Mouse (Mus musculus): ENCODE results near the gene Eif2b5.

Eif2b5 gene

GRCm38 (mm10) chr16:20537601-20538320 lies 39.1 kb downstream of the Eif2b5 start:
- DNase-seq, result no peak

GRCm38 (mm10) chr16:20539649-20540048 lies 41.0 kb downstream of the Eif2b5 start:
- DNase-seq, result no peak

- no peak for DNase-seq
These were observed 41.8 kb downstream of the Eif2b5 start for GRCm38 (mm10) chr16:20540438-20540837.

- DNase-seq, result no peak
These were observed 47.1 kb downstream of the Eif2b5 start for GRCm38 (mm10) chr16:20545696-20546095.

GRCm38 (mm10) chr16:20547423-20547822 lies 48.8 kb downstream of the Eif2b5 start:
- peak; percentile 28 for DNase-seq

- DNase-seq, result peak; percentile 99
These were observed 49.7 kb downstream of the Eif2b5 start, which contains the start of gene Abcf3 for GRCm38 (mm10) chr16:20548096-20548948. Abcf3 (plus strand) TSS chr16:20548577.

- no peak for DNase-seq
These were observed 50.5 kb downstream of the Eif2b5 start for GRCm38 (mm10) chr16:20549161-20549560.

GRCm38 (mm10) chr16:20551691-20552090 lies 53.1 kb downstream of the Eif2b5 start:
- DNase-seq, result no peak

GRCm38 (mm10) chr16:20552594-20552993 lies 54.0 kb downstream of the Eif2b5 start:
- no peak for DNase-seq

- DNase-seq, result no peak
These were observed 56.4 kb downstream of the Eif2b5 start for GRCm38 (mm10) chr16:20555000-20555399.

GRCm38 (mm10) chr16:20557381-20557780 lies 58.8 kb downstream of the Eif2b5 start:
- DNase-seq, result no peak
